Mouse (Mus musculus): ENCODE results near the gene Ston1. TPM values are rescaled to one million over a fixed set of nuclear protein-coding genes. Genes with fewer than 3 reads are reported as not detected.

Gene Ston1
- 1 to 10 TPM in 1 of 2 experiments, under 1 TPM in 1; 0.58 to 2.4 TPM for total RNA-seq (2023)

GRCm38 (mm10) chr17:88597222-88598055, at the start of gene Ston1:
Gene Ston1, plus strand, starts transcription at chr17:88597684.

GRCm38 (mm10) chr17:88668452-88668851, 71.0 kb downstream of the Ston1 start, which contains the start of gene Gtf2a1l:
Gene Gtf2a1l, plus strand, starts transcription at chr17:88668660.

Other genes with a start within 250 kb of the Ston1 start
- 10 to 100 TPM; 26.9 to 28.6 TPM for gene Foxn2, start 157.0 kb upstream of the Ston1 start, total RNA-seq (2023)
- 10 to 100 TPM; 84.5 to 95.5 TPM for gene Ppp1r21, start 67.6 kb upstream of the Ston1 start, total RNA-seq (2023)
- not detected for gene Gtf2a1l, start 71.0 kb downstream of the Ston1 start, total RNA-seq (2023)
- not detected for gene Lhcgr, start 194.3 kb downstream of the Ston1 start, total RNA-seq (2023)

All from B cell, adult 67 days (primary cell).